Mouse (Mus musculus) liver, adult 2 months (tissue): ENCODE measurements around the gene Helz. TPM values are rescaled to one million over a fixed set of nuclear protein-coding genes. Genes with fewer than 3 reads are reported as not detected.

Experiments used
- DNase-seq: peaks from one replicate; pipeline ENCODE4 v3.0.0-alpha.2; 2011; ENCODE audit warnings: low read depth, low spot score; ENCODE audit errors: extremely low read depth
- H3K27ac ChIP-seq: fragments of 200-500 bp; replicated peaks from 2 replicates; pipeline ENCODE4 v1.5.1; 2012; ENCODE audit warnings: low read depth, mild to moderate bottlenecking, control low read depth, inconsistent platforms, low read length; ENCODE audit not compliant: insufficient read depth
- H3K27me3 ChIP-seq: fragments of 200-500 bp; 2 replicates; pipeline ENCODE4 v1.6.1; 2012; ENCODE audit warnings: mild to moderate bottlenecking, moderate library complexity, low read length, inconsistent platforms; ENCODE audit not compliant: control insufficient read depth, insufficient read depth
- H3K36me3 ChIP-seq: fragments of 200-500 bp; 2 replicates; pipeline ENCODE4 v1.6.1; 2012; ENCODE audit warnings: low read length, inconsistent platforms; ENCODE audit not compliant: control insufficient read depth, insufficient read depth
- H3K4me1 ChIP-seq: fragments of 200-500 bp; 2 replicates; pipeline ENCODE4 v1.6.1; 2011; ENCODE audit warnings: low read length; ENCODE audit not compliant: control insufficient read depth, insufficient read depth
- H3K4me3 ChIP-seq: fragments of 200-500 bp; 2 replicates; pipeline ENCODE4 v1.5.1; 2011; ENCODE audit warnings: low read depth, mild to moderate bottlenecking, control low read depth, low read length, moderate library complexity; ENCODE audit not compliant: insufficient read depth
- H3K79me2 ChIP-seq: fragments of 200-500 bp; 2 replicates; pipeline ENCODE4 v1.6.1; 2012; ENCODE audit warnings: inconsistent platforms, mild to moderate bottlenecking, low read length, moderate library complexity; ENCODE audit not compliant: control insufficient read depth, insufficient read depth
- H3K9ac ChIP-seq: fragments of 200-500 bp; 2 replicates; pipeline ENCODE4 v1.6.1; 2012; ENCODE audit warnings: low read depth, mild to moderate bottlenecking, control low read depth, inconsistent platforms, low read length
- CTCF ChIP-seq: fragments of 200-500 bp; IDR thresholded peaks from 2 replicates; pipeline ENCODE4 v1.5.1; 2011; ENCODE audit warnings: low read depth, low read length, control low read depth
- POLR2A ChIP-seq: fragments of 200-500 bp; IDR thresholded peaks from 2 replicates; pipeline ENCODE4 v1.6.1; 2011; ENCODE audit warnings: low read length, control low read depth; ENCODE audit not compliant: insufficient read depth; ENCODE audit errors: extremely low read depth
- WGBS: fragments of 180-500 bp; shearing (Covaris S2); methylation state at CpG from one replicate; pipeline ENCODE4 v1.1.7; 2018; 5-methylcytosine and 5-hydroxymethylcytosine counted together
- polyA plus RNA-seq: library from polyadenylated mRNA; depleted of rRNA; stranded (reverse); fragments of >200 nt; gene quantifications from 2 replicates; pipeline ENCODE4 v1.2.3, GENCODE M21; 2012
- total RNA-seq: library from RNA; depleted of rRNA; stranded (reverse); fragments of >200 nt; gene quantifications from 2 replicates; pipeline ENCODE4 v1.2.3, GENCODE M21; 2014

Helz gene
- total and polyA plus RNA-seq, 2 experiments: 5.3 to 6.4 TPM

GRCm38 (mm10) chr11:107540339-107540738 is 7.4 kb upstream of the Helz start:
- 81% methylated on average over 1 of the region's 1 CpGs for WGBS
- no peak overlapping the region for H3K4me3 ChIP-seq
- H3K27me3 ChIP-seq: no peaks in the 10 kb centered on the region
- H3K36me3 ChIP-seq: no peaks in the 10 kb centered on the region
- no peak overlapping the region for H3K27ac ChIP-seq
- H3K9ac ChIP-seq: no peak overlapping the region
- TF ChIP-seq CTCF: no peak
- no peak for TF ChIP-seq POLR2A
- DNase-seq: no peak
- no peaks in the 10 kb centered on the region for H3K4me1 ChIP-seq
- H3K79me2 ChIP-seq: no peaks in the 10 kb centered on the region

DNA sequence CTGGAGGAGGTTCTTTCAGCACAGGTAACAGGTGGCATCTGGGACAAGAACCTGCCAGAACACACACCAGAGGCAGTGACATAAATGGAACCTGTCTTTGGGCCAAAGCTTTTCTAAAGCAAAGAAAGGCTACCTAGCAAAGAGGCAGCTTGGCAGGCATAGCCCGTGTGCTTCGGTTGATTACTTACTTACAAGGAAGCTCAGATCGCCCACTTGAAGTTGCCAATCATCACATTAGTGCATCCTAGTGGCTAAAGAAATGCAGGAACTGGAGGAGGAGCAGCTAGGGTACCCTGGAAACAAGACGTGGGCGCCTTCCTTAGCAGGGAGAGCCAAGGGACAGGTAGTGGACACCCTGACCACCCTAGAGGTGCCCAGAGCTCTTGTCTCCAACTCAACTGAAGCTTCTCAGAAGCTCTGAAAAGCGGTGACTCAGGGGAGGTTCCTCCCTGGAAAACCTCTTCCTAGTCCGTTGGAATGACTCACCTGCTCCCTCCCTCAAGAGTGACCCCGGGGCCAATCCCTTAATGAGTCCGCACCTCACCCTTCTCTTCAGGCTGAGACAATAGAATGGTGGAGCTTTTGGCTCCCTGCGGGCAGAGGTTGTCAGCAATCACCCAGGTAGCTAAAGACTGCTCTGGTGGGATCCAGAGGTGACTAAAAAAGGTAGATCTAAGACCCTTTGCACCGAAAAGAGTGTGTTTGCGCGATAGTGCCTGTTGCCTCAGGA is 1.8 kb upstream of the Helz start:
- DNase-seq: no peak
- 63% methylated on average over 13 of the region's 13 CpGs for WGBS
- H3K27me3 ChIP-seq: no peaks in the 10 kb centered on the region
- TF ChIP-seq CTCF: no peak
- no peak for TF ChIP-seq POLR2A
- no peak overlapping the region for H3K4me3 ChIP-seq
- H3K27ac ChIP-seq: no peak overlapping the region
- peaks cover 3% of the 10 kb centered on the region; the same call in 1 of the 2 replicates for H3K4me1 ChIP-seq
- H3K36me3 ChIP-seq: no peaks in the 10 kb centered on the region
- peaks cover 9% of the 10 kb centered on the region for H3K79me2 ChIP-seq
- no peak overlapping the region for H3K9ac ChIP-seq

GRCm38 (mm10) chr11:107546667-107547301 is 946 bp upstream of the Helz start:
- Histone ChIP-seq H3K4me3 (peak overlapping the region; percentile 96), H3K9ac (peak overlapping the region; percentile 79), H3K36me3 (peaks cover 2% of the 10 kb centered on the region; the same call in 1 of the 2 replicates), H3K4me1 (peaks cover 3% of the 10 kb centered on the region; the same call in 1 of the 2 replicates), H3K79me2 (peaks cover 12% of the 10 kb centered on the region), H3K27ac (no peak overlapping the region), H3K27me3 (no peaks in the 10 kb centered on the region)
- 3% methylated on average over 37 of the region's 37 CpGs for WGBS
- TF ChIP-seq POLR2A: no peak
- TF ChIP-seq CTCF: 0 out of 2 replicates have a peak, but pooled peaks have one; percentile 2
- DNase-seq: no peak

GRCm38 (mm10) chr11:107548204-107548975 is 660 bp downstream of the Helz start:
- Histone ChIP-seq H3K4me1 (peaks cover 3% of the 10 kb centered on the region; the same call in 1 of the 2 replicates), H3K27ac (no peak overlapping the region), H3K36me3 (peaks cover 4% of the 10 kb centered on the region), H3K79me2 (peaks cover 16% of the 10 kb centered on the region), H3K27me3 (no peaks in the 10 kb centered on the region), H3K4me3 (peak overlapping the region; percentile 96), H3K9ac (peak overlapping the region; percentile 81)
- TF ChIP-seq POLR2A (no peak), CTCF (no peak)
- WGBS: 2% methylated on average over 38 of the region's 39 CpGs
- no peak for DNase-seq

GRCm38 (mm10) chr11:107559874-107560273 is 12.1 kb downstream of the Helz start:
- WGBS: 39% methylated on average over 5 of the region's 5 CpGs
- no peak overlapping the region for H3K27ac ChIP-seq
- TF ChIP-seq POLR2A (no peak), CTCF (no peak)

More at GRCm38 (mm10) chr11:107559874-107560273, 12.1 kb downstream of the Helz start:
- peaks cover 14% of the 10 kb centered on the region for H3K79me2 ChIP-seq
- H3K4me3 ChIP-seq: no peak overlapping the region
- no peak overlapping the region for H3K9ac ChIP-seq
- H3K36me3 ChIP-seq: 0 out of 2 replicates have a peak, but pooled peaks cover 2% of the 10 kb centered on the region
- DNase-seq: peak; percentile 83
- H3K27me3 ChIP-seq: no peaks in the 10 kb centered on the region
- peaks cover 2% of the 10 kb centered on the region for H3K4me1 ChIP-seq
